Mouse (Mus musculus) lung, postnatal 0 days (tissue): ENCODE measurements around the gene Slc39a7. TPM values are rescaled to one million over a fixed set of nuclear protein-coding genes. Genes with fewer than 3 reads are reported as not detected.
"Not testable (repeated sequence)": the region's sequence is repeated elsewhere in the genome, so short reads cannot be mapped to it uniquely, and the experiment has no call there.

ENCODE experiments used
- ATAC-seq: fragments of 200-750 bp; cut with Nextera tagmentation; 2 replicates; pipeline ENCODE4 v1.8.0; 2017; ENCODE audit warnings: moderate library complexity
- DNase-seq: peaks from one replicate; pipeline ENCODE4 v3.0.0-alpha.2; 2016; ENCODE audit warnings: low spot score
- H3K27ac ChIP-seq: fragments of 300-500 bp; sonication (generic); 2 replicates; pipeline ENCODE4 v1.5.1; 2014; ENCODE audit warnings: antibody characterized with exemption, mild to moderate bottlenecking, low read length, mixed read lengths
- H3K27me3 ChIP-seq: fragments of 300-500 bp; sonication (generic); replicated peaks from 2 replicates; pipeline ENCODE4 v1.6.1; 2014; ENCODE audit warnings: low read length, mixed read lengths; ENCODE audit not compliant: insufficient read depth
- H3K36me3 ChIP-seq: fragments of 300-500 bp; sonication (generic); 2 replicates; pipeline ENCODE4 v1.6.1; 2014; ENCODE audit warnings: low read length, mixed read lengths; ENCODE audit not compliant: insufficient read depth
- H3K4me1 ChIP-seq: fragments of 300-500 bp; sonication (generic); 2 replicates; pipeline ENCODE4 v1.6.1; 2014; ENCODE audit warnings: antibody characterized with exemption, low read depth, low read length, mixed read lengths; ENCODE audit not compliant: insufficient read depth
- H3K4me2 ChIP-seq: fragments of 300-500 bp; sonication (generic); replicated peaks from 2 replicates; pipeline ENCODE4 v1.6.1; 2014; ENCODE audit warnings: low read depth, mild to moderate bottlenecking, low read length, moderate library complexity, mixed read lengths
- H3K4me3 ChIP-seq: fragments of 300-500 bp; sonication (generic); 2 replicates; pipeline ENCODE4 v1.5.1; 2014; ENCODE audit warnings: low read depth, low read length
- H3K9ac ChIP-seq: fragments of 300-500 bp; sonication (generic); replicated peaks from 2 replicates; pipeline ENCODE4 v1.6.1; 2014; ENCODE audit warnings: low read depth, mild to moderate bottlenecking
- H3K9me3 ChIP-seq: fragments of 300-500 bp; sonication (generic); 2 replicates; pipeline ENCODE4 v1.6.1; 2016; ENCODE audit warnings: low read length, mixed read lengths
- CTCF ChIP-seq: IDR thresholded peaks from 2 replicates; pipeline ENCODE4 v1.5.1; 2016; ENCODE audit warnings: antibody characterized with exemption, mild to moderate bottlenecking
- EP300 ChIP-seq: IDR thresholded peaks from 2 replicates; pipeline ENCODE4 v1.6.1; 2016; ENCODE audit warnings: antibody characterized with exemption, mild to moderate bottlenecking, control low read depth
- WGBS: fragments of 180-500 bp; shearing (Covaris S2); extraction: QIAGEN DNeasy Blood & Tissue Kit; methylation state at CpG from one replicate; pipeline ENCODE4 v1.1.7; 2014; 5-methylcytosine and 5-hydroxymethylcytosine counted together
- polyA plus RNA-seq: library from polyadenylated mRNA; unstranded; fragments of >200 nt; fragmentation: Nextera tagmentation; extraction: Ambion mirVana; gene quantifications from 2 replicates; pipeline ENCODE4 v1.2.1, GENCODE M21; 2015

The Slc39a7 gene
- polyA plus RNA-seq, 1 experiment from 2014 or later: 130 TPM

DNA sequence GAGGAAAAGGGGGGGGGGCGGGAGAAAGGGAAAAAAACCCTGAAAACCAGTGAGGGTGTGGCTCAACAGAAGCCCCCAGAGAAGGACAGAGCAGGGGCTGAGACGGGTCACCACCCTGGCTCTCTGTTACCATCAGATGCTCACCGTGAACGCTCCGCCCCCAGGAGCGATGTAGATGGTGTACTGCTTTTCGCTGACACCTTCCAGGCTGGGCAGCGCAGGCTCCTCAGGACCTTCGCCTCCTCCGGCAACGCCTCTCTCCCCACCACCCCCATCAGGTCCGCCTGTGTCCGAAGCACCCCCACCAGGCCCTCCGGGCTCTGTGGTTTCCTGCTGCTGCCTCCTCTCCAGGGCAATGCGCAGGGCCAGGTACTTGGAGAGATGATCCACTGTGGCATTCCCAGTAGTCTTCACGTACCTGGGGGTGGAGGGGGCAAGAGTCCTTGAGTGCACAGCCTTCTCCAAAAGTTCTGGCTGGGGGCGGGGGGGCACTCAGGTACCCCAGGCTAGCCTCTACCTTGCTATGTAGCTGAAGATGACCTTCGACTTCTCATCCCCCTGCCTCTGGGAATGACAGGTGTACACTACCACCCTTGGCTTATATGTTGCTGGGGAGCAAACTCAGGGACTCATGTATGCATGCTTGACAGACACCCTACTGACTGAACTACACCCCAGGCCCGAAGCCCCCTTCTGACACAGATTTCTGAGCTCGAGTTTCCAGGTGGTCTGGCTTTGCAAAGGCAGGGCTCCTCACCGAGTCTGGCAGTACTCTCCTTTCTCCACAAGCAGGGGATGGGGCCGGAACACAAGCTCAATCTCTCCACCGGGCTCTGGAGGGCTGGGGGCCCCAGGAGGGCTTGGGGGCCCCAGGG, 9.7 kb downstream of the Slc39a7 start:
- H3K9me3 ChIP-seq: no peaks in the 10 kb centered on the region
- peaks cover 5% of the 10 kb centered on the region; the same call in 1 of the 2 replicates for H3K4me1 ChIP-seq
- 95% methylated on average over 19 of the region's 23 CpGs for WGBS
- no peak for DNase-seq
- H3K27me3 ChIP-seq: no peaks in the 10 kb centered on the region
- H3K4me3 ChIP-seq: no peak overlapping the region
- TF ChIP-seq CTCF: no peak
- no peak for TF ChIP-seq EP300
- no peaks in the 10 kb centered on the region for H3K36me3 ChIP-seq
- H3K27ac ChIP-seq: no peak overlapping the region
- no peak for ATAC-seq
- H3K9ac ChIP-seq: no peak overlapping the region
- no peak overlapping the region for H3K4me2 ChIP-seq

DNA sequence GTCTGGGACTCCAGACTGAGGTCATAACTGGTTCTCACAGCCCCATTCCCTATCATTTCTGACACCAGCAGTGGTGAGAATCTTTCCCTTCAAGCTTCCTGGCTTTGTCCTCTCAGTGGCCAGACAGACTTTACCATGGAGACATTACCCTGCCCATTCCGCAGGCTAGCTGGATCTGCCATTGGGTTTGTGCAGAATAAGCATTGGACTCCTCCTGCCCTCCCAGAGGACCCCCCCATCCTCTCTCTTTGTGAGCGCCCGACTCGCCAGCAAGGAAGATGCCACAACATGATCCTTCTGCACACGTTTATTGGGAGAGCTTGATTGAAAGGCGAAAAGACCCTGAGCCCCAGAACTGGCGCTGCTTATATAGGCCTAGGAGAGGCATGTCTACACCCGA, 18.0 kb downstream of the Slc39a7 start:
- no peaks in the 10 kb centered on the region for H3K9me3 ChIP-seq
- no peak overlapping the region for H3K27ac ChIP-seq
- no peak for ATAC-seq
- DNase-seq: no peak
- no peak overlapping the region for H3K9ac ChIP-seq
- no peak overlapping the region for H3K4me3 ChIP-seq
- no peaks in the 10 kb centered on the region for H3K27me3 ChIP-seq
- H3K36me3 ChIP-seq: no peaks in the 10 kb centered on the region
- TF ChIP-seq EP300: no peak
- TF ChIP-seq CTCF: no peak
- H3K4me1 ChIP-seq: no peaks in the 10 kb centered on the region
- WGBS: 97% methylated on average over 8 of the region's 8 CpGs
- H3K4me2 ChIP-seq: no peak overlapping the region

GRCm38 (mm10) chr17:34010156-34010555, 21.3 kb downstream of the Slc39a7 start:
- no peak overlapping the region for H3K4me3 ChIP-seq
- DNase-seq (no peak), ATAC-seq (no peak)
- no peak overlapping the region for H3K4me2 ChIP-seq
- H3K4me1 ChIP-seq: no peaks in the 10 kb centered on the region
- no peak overlapping the region for H3K27ac ChIP-seq
- H3K36me3 ChIP-seq: no peaks in the 10 kb centered on the region
- no peak overlapping the region for H3K9ac ChIP-seq
- no peaks in the 10 kb centered on the region for H3K9me3 ChIP-seq
- no peak for TF ChIP-seq EP300
- TF ChIP-seq CTCF: no peak
- 70% methylated on average over 5 of the region's 5 CpGs for WGBS
- H3K27me3 ChIP-seq: no peaks in the 10 kb centered on the region

- DNase-seq (no peak), ATAC-seq (no peak)
- no peak for TF ChIP-seq CTCF
- TF ChIP-seq EP300: no peak
- H3K36me3 ChIP-seq: no peaks in the 10 kb centered on the region
- H3K4me1 ChIP-seq: no peaks in the 10 kb centered on the region
- H3K4me3 ChIP-seq: no peak overlapping the region
- no peak overlapping the region for H3K9ac ChIP-seq
- no peaks in the 10 kb centered on the region for H3K27me3 ChIP-seq
- no peak overlapping the region for H3K27ac ChIP-seq
- WGBS: 43% methylated on average over 2 of the region's 2 CpGs
- H3K9me3 ChIP-seq: no peaks in the 10 kb centered on the region
- H3K4me2 ChIP-seq: no peak overlapping the region
Measured at GRCm38 (mm10) chr17:34006570-34006969, 24.9 kb downstream of the Slc39a7 start.

- no peaks in the 10 kb centered on the region for H3K4me1 ChIP-seq
- DNase-seq: peak; percentile 15
- no peak overlapping the region for H3K4me2 ChIP-seq
- no peaks in the 10 kb centered on the region for H3K9me3 ChIP-seq
- 5% methylated on average over 5 of the region's 5 CpGs for WGBS
- H3K36me3 ChIP-seq: no peaks in the 10 kb centered on the region
- no peak overlapping the region for H3K9ac ChIP-seq
- no peak for ATAC-seq
- no peaks in the 10 kb centered on the region for H3K27me3 ChIP-seq
- no peak overlapping the region for H3K4me3 ChIP-seq
- no peak overlapping the region for H3K27ac ChIP-seq
- peak; percentile 87 for TF ChIP-seq CTCF
- TF ChIP-seq EP300: no peak
Measured at GRCm38 (mm10) chr17:34003426-34003825, 28.1 kb downstream of the Slc39a7 start.

DNA sequence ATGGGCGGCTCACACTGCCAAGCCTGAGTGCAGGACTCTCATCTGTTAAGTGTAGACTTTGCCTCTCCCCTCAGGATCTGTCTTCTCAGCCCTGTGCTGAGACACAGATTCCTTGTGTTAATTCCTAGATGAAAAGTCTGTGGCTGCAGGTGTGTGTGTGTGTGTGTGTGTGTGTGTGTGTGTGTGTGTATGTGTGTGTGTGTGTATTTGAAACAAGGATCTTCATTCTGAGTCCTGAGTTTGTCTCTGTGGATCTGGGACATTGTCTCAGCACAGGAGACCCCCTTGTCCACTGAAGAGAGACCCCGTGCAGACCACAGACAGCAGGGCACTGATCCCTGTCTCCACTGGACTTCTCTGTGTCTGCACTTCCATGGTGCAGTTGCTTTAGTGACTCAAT, 30.7 kb downstream of the Slc39a7 start:
- H3K27ac ChIP-seq, H3K9me3 ChIP-seq, H3K4me1 ChIP-seq, ATAC-seq, DNase-seq, H3K36me3 ChIP-seq, H3K9ac ChIP-seq, H3K27me3 ChIP-seq: not testable (repeated sequence)
- WGBS: 41% methylated on average over 2 of the region's 2 CpGs
- Histone ChIP-seq H3K4me3 (peak overlapping the region; percentile 73), H3K4me2 (peak overlapping the region; percentile 93)
